Mouse (Mus musculus) kidney, postnatal 36 days (tissue): Measurements from ENCODE around the gene Ago3.
A peak's percentile ranks its signal among the peaks of the same experiment; 100 is the strongest.

Source experiments
- DNase-seq, 2 experiments: peaks; one replicate each; pipeline ENCODE4 v3.0.0; 2021 to 2022; ENCODE audit warnings: mixed read lengths in 2 of 2

Ago3 gene

DNA sequence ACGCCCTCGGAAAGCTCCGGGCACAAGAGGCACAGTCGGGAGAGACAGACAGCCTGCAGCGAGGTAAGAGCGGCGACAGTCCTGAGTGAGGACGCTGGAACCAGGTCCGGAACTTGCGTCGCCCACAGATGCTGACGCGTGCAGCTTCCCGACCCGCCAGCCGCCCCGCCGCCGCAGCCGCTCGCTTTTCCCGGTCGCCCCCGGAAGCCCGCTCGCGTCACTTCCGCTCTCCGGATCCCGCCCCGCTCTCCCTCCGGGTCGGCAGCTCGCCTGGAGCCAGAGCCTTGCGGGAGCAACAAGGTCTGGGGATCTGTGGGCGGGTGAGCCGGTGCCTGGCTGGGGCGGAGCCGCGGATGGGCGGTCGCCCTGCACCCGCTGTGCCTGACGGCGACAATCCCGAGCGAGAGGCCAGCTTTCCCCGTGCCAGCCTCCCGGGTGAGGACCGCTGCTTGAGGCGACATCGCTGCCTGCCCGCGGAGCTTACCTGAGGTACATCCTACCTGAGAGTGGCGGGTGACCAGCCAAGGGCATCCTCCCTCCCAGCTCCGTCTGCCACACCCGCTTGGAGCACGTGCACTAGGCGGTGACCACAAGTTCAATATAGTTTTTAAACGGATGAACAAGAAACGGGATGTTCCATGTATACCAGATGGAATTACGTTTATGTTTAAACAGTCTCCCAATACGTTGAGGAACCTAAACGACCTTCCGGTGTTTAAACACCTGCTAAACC lies at the start of gene Ago3:
Gene Ago3 (minus strand): TSS at position 210 of the 733 bp plus-strand sequence.
- peak; percentile 95 to 98 for DNase-seq

DNA sequence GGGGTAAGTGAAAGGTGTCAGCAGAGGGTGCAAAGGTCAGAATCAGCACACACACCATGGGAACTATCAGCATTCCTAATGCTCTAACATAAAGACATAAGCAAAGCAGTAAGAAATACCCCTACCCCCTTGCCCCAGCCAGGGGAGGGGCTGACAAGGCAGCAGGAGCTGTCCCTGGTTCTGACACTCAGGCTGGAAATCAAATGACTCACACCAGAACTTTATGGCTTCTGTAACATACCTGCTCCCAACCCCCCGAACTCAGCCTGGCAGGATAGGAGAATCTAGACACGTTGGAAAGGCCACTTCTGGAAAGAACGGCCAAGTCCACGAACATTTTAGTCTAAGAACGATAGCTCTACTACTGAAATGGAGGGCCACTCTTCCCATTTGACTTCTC lies 43.7 kb upstream of the Ago3 start:
- DNase-seq = peak in 1 of 2 experiments; percentile 21

DNA sequence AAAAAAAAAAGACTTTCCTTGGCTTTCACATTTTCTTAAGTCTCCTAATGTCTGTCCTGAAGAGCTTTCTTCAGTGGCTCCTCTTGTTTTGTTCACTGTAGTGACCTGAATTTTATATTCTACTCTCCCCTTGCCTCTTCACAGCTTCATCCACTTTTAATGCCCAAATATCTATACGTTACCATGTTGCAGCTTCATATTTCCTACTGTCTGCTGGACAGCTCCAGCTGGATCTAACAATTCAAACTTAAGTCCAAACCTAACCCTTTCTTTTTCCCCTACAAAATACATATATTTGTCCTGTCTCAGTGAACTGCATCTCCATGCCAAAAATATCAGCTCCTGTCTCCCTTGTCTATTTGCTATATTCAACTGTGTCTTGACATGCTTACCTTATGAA lies 40.0 kb upstream of the Ago3 start:
- DNase-seq = no peak

DNA sequence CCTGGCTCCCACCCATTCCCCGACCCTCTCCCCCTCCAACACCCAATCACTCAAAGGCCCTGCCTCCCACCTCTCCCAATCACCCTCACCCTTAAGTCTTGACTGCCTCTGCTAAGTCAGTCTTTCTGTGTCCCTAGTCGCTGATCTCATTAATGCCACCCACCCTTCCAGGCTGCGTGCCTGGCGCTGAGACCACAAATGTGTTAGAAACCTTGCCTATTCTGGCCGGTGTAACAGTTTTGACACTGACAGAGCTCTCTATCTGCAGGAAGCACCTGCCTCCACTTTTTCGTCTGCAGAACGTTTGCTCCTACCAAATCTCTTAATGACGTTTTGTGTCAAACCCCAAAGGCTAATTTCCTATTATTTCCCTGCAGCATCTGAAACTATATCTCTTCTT lies 39.6 kb upstream of the Ago3 start:
- no peak for DNase-seq

DNA sequence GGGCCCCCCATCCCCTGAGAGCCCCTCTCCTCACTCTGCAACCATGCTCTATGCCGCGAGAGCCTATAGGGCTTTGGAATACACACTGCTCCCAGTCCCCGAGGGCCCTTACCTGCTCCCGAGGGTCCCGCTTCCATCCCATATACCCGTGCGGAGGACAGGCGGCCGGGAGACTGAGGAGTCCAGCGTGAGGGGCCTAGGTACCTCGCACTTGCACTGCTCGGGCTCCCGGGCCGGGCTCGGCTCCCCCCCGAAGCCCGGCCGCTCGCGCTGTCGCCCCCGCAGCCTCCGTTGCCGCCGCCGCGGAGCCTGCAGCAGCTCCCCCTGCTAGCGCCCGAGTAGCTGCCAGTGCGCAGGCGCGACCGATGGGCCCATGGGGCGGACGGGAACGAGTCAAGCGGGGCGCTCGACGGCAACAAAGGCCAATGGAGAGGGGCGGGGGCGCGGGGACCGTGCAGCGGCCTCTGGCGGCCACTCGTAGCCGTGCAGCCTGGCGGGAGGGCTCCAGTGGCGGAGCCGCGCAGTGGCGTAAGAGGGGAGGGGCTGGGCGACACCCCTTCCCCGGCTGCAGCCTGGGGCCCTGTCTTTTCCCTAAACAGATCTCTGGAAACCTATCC lies 39.0 kb upstream of the Ago3 start, which contains the start of gene Ago1:
Gene Ago1 (minus strand): TSS at position 299 of the 617 bp plus-strand sequence.
- DNase-seq = peak; percentile 94 to 96

DNA sequence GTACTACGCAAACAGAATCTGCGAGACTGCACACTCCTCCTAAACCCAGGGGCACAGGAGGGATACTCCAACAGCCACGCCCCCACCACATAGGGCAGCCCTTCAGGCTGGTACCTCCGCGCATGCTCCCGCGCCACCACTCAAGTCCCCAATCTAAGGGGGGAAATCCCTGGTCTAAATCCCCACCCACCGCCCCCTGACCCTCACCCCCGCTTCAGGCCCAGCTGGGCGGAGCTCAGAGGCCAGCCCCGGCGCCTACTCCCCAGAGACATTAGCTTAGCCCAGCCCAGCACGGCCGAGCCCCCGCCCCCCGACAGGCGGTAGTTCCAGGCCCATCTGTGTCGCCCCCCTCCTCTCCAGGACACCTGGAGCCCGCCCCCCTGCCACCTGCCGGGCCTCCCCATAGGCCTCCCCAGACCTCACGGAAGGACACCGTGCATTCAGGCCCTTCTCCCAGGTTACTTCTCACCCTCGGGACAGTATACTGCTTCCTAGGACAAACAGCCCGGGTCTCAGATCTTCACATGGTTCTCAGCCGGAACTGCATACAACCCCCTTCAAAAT lies 38.4 kb upstream of the Ago3 start:
- peak; percentile 72 to 81 for DNase-seq

DNA sequence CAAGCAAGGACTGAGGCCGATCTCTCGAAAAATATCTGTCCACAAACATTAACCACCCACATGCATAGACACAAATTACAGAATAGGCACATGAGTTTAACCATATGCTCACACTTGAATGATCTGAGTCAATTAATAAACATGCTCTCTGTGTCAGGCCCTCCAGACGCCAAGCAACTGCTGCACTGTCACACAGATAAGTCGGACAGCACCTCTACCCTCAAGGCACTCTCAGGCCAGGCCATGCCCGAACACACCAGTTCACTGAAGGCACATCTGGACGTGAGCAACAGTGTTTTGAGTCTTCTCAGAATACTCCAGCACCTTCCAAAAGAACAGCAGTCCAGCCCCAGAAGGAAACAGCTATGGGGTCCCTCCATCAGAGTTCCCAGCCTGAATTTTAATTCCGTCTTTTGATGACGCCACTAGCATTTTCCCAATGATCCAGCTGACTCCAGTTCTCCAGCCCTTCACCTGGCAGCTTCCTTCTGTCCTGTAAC lies 36.9 kb upstream of the Ago3 start:
- no peak for DNase-seq

DNA sequence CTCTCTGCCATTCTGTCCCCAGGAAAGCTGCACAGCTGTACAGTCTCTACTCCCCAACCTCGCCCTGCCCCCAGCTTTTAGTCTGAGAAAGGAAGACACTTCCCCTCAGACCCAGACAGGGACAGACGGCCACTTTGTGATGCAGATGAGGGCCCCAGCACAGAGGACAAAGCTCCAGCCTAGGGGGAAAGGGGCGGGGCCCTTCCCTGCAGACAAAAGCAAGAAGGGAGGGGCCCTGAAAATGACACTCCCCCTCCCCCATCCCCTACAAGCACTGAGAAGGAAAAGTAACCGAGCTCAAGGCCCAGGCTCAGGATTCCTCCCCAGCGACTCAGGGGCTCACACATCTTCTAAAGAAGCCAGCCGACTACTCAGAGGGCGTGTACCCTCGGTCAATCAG lies 36.5 kb upstream of the Ago3 start:
- peak; percentile 6 to 19 for DNase-seq

DNA sequence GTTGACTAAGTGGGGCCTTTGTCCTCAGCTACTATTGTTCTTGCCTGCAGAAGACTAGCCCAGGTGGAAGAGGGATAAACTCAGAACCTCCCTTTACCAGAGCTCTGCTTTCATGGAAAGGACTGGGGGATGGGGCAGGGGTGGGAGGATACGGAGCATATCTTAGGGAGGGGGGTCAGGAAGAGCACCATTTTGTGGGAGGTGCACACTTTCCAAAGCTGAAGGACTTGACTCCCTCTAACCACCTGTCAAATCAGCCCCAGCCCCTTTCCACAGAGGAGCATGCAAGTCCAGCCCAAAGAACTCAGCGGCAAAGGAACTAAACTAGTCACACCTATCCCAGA lies 35.5 kb upstream of the Ago3 start:
- no peak for DNase-seq

DNA sequence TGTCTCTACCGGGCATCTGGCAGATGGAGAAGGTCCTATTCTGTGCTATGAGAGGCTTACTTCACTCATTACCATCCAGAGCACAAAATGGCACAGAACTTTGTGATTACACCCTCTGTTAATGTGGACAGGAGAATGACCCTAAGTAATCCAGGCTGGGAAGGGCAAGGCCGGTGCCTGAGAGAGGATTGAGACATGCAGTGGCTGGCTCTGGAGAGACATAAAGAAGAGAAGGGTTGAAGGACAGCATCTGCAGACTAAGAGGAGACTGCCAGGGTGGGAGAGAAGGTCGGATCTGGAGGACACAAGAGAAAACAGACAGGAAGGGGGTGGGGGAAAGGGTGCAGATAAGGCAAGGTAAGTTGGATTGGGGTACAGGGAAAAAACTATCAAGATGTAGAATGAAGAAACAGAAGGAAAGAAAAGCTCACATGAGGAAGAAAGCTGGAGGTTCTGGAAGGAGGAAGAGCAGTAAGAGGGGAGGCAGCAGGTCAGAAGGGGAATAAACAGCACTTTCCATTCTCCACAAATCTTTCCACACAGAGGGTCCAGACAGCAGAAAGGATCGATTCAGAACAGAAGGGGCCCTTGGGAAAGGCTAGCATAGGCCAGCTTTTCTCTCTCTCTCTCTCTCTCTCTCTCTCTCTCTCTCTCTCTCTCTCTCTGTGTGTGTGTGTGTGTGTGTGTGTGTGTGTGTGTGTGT lies 35.0 kb upstream of the Ago3 start:
- no peak for DNase-seq

DNA sequence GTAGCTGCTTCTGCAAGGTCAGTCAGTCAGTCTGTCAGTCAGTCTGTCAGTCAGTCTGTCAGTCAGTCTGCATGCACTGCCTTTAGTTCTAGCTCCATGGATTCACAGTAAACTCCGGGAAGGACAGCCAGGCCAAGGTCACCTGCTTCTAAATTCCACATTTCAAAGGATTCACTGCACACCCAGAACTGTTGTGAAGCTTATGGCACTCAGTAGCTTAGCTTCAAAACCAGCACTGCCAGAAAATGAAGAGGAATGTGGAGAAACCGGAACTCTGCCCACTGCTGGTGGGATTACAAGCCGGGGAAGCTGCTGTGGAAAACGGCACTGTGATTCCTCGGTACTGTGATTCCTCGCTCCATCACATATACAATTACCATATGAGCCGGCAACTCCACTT lies 26.1 kb upstream of the Ago3 start:
- no peak for DNase-seq

DNA sequence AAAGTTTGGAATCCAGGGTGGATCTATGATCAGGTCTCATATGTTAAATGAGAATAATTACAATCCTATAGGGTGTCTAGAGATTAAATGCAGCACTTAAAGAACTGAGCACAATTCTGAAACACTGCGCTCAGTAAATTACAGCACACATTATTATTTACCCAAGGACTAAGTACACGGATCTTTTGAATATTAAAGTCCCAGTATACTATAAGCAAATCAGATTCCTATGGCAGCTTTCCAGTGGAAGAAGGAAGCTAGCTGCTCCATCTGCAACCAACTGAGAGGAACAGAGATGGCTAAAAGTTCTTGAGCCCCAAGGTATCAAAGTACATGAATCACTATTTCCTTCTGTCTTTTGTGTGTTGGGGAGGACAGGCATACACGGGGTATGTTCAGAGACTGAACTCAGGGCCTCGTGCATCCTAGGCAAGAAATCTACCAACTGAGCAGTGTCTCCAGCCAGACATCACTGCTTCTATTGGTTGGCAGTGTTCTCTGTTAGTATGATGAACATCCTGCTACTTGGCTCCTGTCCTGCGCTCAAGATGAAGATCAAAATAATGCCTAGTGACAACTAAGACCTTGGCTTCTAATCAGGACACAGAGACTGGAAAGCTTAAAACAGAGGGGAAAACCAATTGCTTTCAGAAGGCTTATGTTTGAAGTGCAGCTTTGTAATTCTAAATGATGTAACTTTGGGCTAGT lies 25.3 kb upstream of the Ago3 start:
- no peak for DNase-seq

DNA sequence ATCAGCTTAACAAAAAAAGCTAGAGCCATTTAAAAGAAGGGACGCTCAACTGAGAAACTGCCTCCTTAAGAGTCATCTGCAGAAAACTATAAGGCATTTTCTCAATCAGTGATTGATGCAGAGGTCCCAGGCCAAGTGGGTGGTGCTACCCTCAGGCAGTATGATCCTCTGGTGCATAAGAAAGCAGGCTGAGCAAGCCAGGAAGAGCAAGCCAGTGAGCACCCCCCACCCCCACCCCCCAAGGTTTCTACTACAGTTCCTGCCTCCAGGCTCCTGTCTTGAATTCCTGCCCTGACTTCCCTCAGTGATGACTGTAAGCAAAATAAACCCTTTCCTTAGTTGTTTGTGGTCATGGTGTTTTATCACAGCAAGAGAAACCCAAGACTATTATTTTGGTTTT lies 20.9 kb upstream of the Ago3 start:
- DNase-seq = no peak

DNA sequence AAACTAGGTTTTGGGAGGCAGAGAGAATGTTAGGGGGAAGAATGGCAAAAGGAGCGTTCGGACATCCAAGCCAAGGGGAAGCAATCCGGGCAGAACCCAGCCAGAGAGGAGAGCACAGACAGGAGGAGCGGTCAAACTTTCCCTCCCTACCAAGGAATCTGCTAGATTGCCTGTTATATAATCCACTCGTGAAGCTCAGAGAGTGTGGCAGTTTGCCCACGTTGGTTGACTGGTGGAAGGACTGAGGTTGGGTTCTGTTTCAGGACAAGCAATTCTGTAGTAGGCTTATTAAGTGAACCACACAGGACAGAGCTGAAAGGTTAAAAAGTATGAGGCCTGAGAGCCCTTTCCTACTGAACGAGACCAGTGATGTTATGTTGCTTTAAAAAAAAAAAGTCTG lies 17.8 kb upstream of the Ago3 start:
- DNase-seq = no peak

DNA sequence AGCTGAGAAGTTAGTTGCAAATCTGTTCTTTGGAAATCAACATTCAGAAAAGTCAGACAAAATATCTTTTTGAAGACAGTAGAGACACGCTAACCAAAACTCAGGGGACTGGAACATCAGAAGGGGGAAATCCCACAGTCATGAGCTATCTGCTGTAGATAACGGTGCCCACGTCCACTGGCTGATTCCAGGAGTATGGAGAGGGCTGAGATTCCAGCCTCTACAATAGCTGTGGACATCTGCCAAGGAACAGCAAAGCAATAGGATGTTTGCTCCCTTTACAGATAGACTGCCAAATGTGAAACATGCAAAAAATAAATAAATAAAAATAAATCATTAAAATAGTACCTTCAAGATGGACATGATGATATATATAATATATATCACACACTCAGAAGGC lies 15.2 kb upstream of the Ago3 start:
- DNase-seq = no peak

DNA sequence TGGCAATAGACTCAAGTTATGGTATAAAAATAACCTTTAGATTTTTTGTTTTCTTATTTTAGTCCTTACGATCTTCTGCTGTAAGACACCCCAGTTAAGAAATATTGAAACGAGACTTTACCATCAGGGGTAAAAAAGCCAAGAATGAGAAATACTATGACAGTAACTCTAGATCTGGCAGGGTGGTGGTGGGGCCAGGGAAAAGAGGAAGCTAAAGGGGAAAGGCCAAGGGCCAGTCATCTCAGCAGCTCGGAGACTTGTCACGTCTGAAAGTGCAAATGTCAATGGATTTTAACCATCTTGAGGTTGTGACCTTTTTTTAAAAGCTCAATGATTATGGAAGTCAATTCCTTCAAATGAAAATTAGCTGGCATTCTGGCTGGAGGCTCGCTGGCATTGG lies 8.9 kb upstream of the Ago3 start:
- no peak for DNase-seq

DNA sequence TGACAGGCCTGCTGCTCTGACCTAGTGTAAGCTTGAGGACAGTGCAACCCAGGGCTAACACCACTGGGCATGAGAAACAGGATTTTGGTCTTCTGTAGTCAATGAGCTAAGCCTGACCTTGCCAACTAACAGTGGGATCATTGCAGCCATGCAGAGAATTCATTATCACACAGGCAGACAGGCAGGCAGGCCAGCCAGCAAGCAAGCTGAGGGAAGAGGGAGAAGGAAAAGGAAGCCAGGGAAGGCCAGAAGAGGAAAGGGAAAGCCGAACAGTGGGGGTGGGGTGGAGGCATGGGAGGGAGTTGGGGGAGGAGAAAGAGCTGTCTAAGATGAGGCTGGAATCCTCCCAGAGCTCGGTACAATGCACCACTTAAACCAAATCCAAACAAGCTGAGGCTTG lies 6.9 kb upstream of the Ago3 start:
- no peak for DNase-seq

DNA sequence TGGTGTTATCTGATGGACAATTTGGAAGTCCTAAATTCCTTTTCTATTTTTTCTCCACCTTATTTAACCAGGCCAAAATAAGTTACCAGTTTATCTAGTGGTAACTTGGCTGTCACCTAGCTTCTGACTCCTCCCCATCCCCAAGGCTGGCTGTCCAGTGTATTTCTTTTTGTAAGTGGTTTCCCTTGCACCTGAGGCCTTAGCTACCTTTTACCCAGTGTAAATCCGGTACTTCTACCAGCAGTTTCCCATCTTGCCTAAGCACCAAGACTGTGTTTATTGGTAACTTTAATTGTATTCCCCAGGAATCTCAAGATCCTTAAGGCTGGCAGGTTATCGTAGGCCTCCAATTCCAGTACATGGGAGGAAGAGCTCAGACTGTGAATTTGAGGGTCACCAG lies 4.7 kb upstream of the Ago3 start:
- no peak for DNase-seq

DNA sequence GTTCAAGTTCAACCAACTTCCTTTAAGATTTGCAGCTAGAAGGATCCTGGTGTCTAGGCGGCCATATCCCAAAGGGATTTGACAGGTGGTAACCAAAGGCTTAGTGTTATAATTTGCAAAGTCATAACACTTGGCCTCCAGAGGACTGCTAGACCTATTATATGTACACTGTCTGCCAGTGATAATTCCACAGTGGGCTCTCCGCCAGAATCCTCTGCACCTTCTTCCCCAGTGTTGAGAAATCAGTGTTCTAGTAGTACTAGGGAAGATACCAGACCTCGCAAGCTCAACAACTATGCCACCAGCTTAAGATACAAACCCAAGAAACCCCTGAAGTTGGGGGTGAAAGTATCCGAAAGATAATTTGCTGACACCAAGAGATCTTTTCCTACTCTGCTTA lies 3.8 kb upstream of the Ago3 start:
- no peak for DNase-seq

DNA sequence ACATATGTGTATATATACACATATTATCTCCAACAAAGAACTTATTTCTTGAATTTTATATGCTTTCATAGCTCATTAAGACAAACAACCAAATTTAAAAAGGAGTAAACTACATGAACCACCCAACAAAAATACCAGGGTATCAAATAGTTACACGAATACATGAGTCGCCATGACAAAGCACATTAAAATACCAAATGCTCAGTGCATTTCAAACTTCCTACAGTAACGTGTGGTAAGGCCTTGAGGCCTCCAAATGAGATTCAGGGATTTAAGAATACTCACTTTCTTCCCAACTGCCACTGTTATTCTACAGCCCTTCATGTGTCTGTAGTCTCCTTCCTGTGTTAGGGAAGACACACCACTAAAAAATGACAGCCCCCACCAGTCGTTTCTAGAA lies 2.4 kb upstream of the Ago3 start:
- DNase-seq = no peak

DNA sequence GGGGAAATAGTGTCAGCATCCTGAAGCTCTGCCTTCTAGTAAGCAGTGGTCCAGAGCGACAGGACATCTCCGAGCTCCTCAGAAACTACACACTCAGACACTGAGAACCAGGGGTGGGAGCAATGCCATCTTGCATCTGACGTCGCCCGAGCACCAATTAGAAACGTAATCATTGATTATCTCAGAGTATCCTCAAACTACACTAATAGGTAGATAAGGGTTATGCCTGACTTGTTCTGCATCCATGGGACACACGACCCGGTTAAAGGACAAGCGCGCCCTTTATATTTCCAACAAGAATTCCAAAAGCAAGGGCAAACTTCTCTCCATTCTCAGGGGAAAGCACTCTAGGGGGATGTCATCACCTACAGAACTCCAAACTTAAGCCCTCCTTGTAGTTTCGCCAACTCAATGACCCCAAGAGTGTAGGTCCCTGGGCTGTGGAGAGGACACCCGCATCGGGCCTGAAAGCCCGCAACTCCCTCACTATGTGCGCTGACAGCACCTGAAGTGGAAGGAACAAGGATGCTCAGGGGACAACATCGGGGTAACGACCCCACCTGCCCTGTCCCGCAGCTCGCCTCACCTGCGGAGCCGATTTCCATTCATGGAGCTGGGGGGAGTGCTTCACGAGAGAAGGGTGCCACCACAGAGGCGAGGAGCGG lies 542 bp downstream of the Ago3 start:
- DNase-seq = peak in 1 of 2 experiments; percentile 9

DNA sequence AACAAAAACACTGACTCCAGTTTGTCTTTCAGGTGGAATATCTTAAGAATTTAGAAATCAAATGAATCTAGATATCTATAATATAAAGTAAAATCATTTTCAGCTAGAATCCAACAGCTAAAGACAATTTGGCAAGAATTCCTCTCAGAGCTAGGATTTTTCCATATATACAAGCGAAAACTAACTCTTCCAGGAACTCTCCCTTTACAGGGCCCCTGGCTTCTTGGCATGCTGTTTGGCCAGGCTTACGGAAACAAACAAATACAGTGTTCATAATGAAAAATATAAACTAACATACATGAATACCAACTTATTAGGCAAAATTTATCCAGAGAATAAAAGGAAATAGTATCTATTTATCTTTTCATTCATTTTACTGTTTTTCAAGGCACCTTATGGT lies 5.5 kb downstream of the Ago3 start:
- DNase-seq = no peak

DNA sequence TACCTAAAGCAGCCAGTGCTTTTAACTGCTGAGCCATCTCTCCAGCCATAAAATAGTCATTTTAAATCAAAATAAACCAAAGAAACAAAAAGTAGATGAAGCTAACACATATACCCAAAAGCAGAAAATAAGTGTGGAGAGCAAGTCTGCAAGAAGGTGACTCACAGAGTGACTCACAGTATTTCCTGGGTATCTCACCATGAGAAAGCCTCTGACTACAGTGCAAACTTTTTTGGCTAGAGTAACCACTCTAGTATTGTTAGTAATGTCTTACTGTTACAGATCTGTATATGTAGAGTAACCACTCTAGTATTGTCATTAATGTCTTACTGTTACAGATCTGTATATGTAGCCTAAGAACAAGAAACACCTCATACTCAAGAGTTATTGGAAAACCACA lies 13.6 kb downstream of the Ago3 start:
- no peak for DNase-seq
